Mouse (Mus musculus): ENCODE results near the gene Hist1h2be. TPM values are rescaled to one million over a fixed set of nuclear protein-coding genes. Genes with fewer than 3 reads are reported as not detected.
"Not testable (repeated sequence)": the region's sequence is repeated elsewhere in the genome, so short reads cannot be mapped to it uniquely, and the experiment has no call there.

Hist1h2be gene
- total RNA-seq, 2 experiments from 2014 or later, result 17.5 to 146 TPM

- ATAC-seq (replicated peaks; ENCODE audit: poor library complexity, severe bottlenecking), result not testable (repeated sequence)
Observed at GRCm38 (mm10) chr13:23574546-23575170, 46.3 kb downstream of the Hist1h2be start.

GRCm38 (mm10) chr13:23573898-23574524 is 46.9 kb downstream of the Hist1h2be start, which contains the start of the genes Hist1h2bf and Hist1h2ad:
TSS of gene Hist1h2bf (minus strand) at chr13:23574196.
TSS of gene Hist1h2ad (plus strand) at chr13:23574381.
- peak; percentile 67 for ATAC-seq (replicated peaks; ENCODE audit: poor library complexity, severe bottlenecking)

GRCm38 (mm10) chr13:23573034-23573897 is 47.7 kb downstream of the Hist1h2be start:
- ATAC-seq (replicated peaks; ENCODE audit: poor library complexity, severe bottlenecking), result not testable (repeated sequence)

GRCm38 (mm10) chr13:23572218-23573033 is 48.5 kb downstream of the Hist1h2be start:
- ATAC-seq (replicated peaks; ENCODE audit: poor library complexity, severe bottlenecking), result no peak

- peak; percentile 13; the same call in 1 of the 2 replicates for ATAC-seq (replicated peaks; ENCODE audit: poor library complexity, severe bottlenecking)
Observed at GRCm38 (mm10) chr13:23571504-23572217, 49.3 kb downstream of the Hist1h2be start.

- ATAC-seq (replicated peaks; ENCODE audit: poor library complexity, severe bottlenecking), result peak; percentile 71
Observed at GRCm38 (mm10) chr13:23571022-23571503, 49.9 kb downstream of the Hist1h2be start, which contains the start of the genes Hist1h2ae and Hist1h2bg. TSS of gene Hist1h2ae (minus strand) at chr13:23571220. TSS of gene Hist1h2bg (plus strand) at chr13:23571396.

- 0 out of 2 replicates have a peak, but pooled peaks have one; percentile 1 for ATAC-seq (replicated peaks; ENCODE audit: poor library complexity, severe bottlenecking)
Observed at GRCm38 (mm10) chr13:23570261-23571021, 50.5 kb downstream of the Hist1h2be start.

- ATAC-seq (replicated peaks; ENCODE audit: poor library complexity, severe bottlenecking), result no peak
Observed at GRCm38 (mm10) chr13:23564482-23564881, 56.4 kb downstream of the Hist1h2be start.

GRCm38 (mm10) chr13:23562699-23563462 is 58.0 kb downstream of the Hist1h2be start:
- peak; percentile 57 for ATAC-seq (replicated peaks; ENCODE audit: poor library complexity, severe bottlenecking)

- ATAC-seq (replicated peaks; ENCODE audit: poor library complexity, severe bottlenecking), result peak; percentile 92
Observed at GRCm38 (mm10) chr13:23561883-23562659, 58.9 kb downstream of the Hist1h2be start, which contains the start of gene Hist1h3e. TSS of gene Hist1h3e (minus strand) at chr13:23562369.

- ATAC-seq (replicated peaks; ENCODE audit: poor library complexity, severe bottlenecking), result not testable (repeated sequence)
Observed at GRCm38 (mm10) chr13:23561531-23561882, 59.4 kb downstream of the Hist1h2be start.

GRCm38 (mm10) chr13:23560699-23561098 is 60.2 kb downstream of the Hist1h2be start:
- not testable (repeated sequence) for ATAC-seq (replicated peaks; ENCODE audit: poor library complexity, severe bottlenecking)

- no peak for ATAC-seq (replicated peaks; ENCODE audit: poor library complexity, severe bottlenecking)
Observed at GRCm38 (mm10) chr13:23556906-23557305, 64.0 kb downstream of the Hist1h2be start.

- peak; percentile 59 for ATAC-seq (replicated peaks; ENCODE audit: poor library complexity, severe bottlenecking)
Observed at GRCm38 (mm10) chr13:23555839-23556416, 65.0 kb downstream of the Hist1h2be start.

GRCm38 (mm10) chr13:23554925-23555838 is 65.7 kb downstream of the Hist1h2be start:
- peak; percentile 64 for ATAC-seq (replicated peaks; ENCODE audit: poor library complexity, severe bottlenecking)

Data from granulocyte monocyte progenitor cell, adult 5-6 weeks (primary cell).